Mouse (Mus musculus) CH12.LX (cell line): ENCODE data around the gene Elp4. TPM values are rescaled to one million over a fixed set of nuclear protein-coding genes. Genes with fewer than 3 reads are reported as not detected.

Experiments
- DNase-seq: peaks from one replicate; pipeline ENCODE4 v3.0.0-alpha.2; 2013; ENCODE audit errors: extremely low read depth
- H3K27ac ChIP-seq: 2 replicates; pipeline ENCODE4 v1.5.1; 2012; ENCODE audit warnings: low read depth, mild to moderate bottlenecking, control low read depth, moderate library complexity; ENCODE audit not compliant: insufficient read depth
- H3K27me3 ChIP-seq: replicated peaks from 2 replicates; pipeline ENCODE3; 2012; ENCODE audit warnings: inconsistent platforms
- H3K36me3 ChIP-seq, 2 experiments: replicated peaks in 1 of 2; 2 replicates each; pipeline versions ENCODE3 to v1.6.1; 2012; ENCODE audit warnings: inconsistent platforms in 1 of 2, low read length in 1 of 2, mild to moderate bottlenecking in 1 of 2, mixed read lengths in 1 of 2, moderate library complexity in 1 of 2; ENCODE audit not compliant: control insufficient read depth in 1 of 2, insufficient read depth in 1 of 2
- H3K4me1 ChIP-seq, 2 experiments: 2 replicates each; pipeline ENCODE4 v1.6.1; 2012; ENCODE audit warnings: inconsistent platforms in 1 of 2, moderate library complexity in 1 of 2; ENCODE audit not compliant: insufficient read depth in 2 of 2, control insufficient read depth in 1 of 2
- H3K4me2 ChIP-seq: 2 replicates; pipeline ENCODE4 v1.6.1; 2012; ENCODE audit warnings: low read depth, mild to moderate bottlenecking, control low read depth; ENCODE audit not compliant: poor library complexity, insufficient read depth, severe bottlenecking
- H3K4me3 ChIP-seq, 3 experiments: fragments of 150-350 bp in 1 of 3; sonication (generic) in 1 of 3; replicated peaks in 1 of 3; 2 replicates each; pipeline versions ENCODE3 to v1.5.1; 2011 to 2012; ENCODE audit warnings: low read depth in 2 of 3, low read length in 2 of 3, mild to moderate bottlenecking in 2 of 3, moderate library complexity in 2 of 3, control low read depth in 1 of 3, improper control_type of control experiment in 1 of 3, inconsistent platforms in 1 of 3, mixed read lengths in 1 of 3; ENCODE audit not compliant: poor library complexity in 1 of 3
- H3K79me2 ChIP-seq: replicated peaks from 2 replicates; pipeline ENCODE4 v1.6.1; 2012; ENCODE audit warnings: mild to moderate bottlenecking, moderate library complexity; ENCODE audit not compliant: control insufficient read depth, poor library complexity, insufficient read depth, severe bottlenecking; ENCODE audit errors: extremely low read depth
- H3K9ac ChIP-seq: 2 replicates; pipeline ENCODE4 v1.6.1; 2012; ENCODE audit warnings: low read depth, mild to moderate bottlenecking, control low read depth, moderate library complexity; ENCODE audit not compliant: insufficient read depth
- H3K9me3 ChIP-seq: replicated peaks from 2 replicates; pipeline ENCODE3; 2012; ENCODE audit warnings: low read length, inconsistent platforms, mixed read lengths
- BHLHE40 ChIP-seq: IDR thresholded peaks from 2 replicates; pipeline ENCODE4 v1.6.1; 2011; ENCODE audit warnings: mild to moderate bottlenecking, low read depth, low read length, improper control_type of control experiment
- CTCF ChIP-seq, 2 experiments: IDR thresholded peaks in 1 of 2; conservative IDR thresholded peaks in 1 of 2; 2 replicates each; pipeline ENCODE4 v1.5.1; 2011 to 2012; ENCODE audit warnings: low read depth in 2 of 2, low read length in 2 of 2, improper control_type of control experiment in 1 of 2, inconsistent platforms in 1 of 2, mild to moderate bottlenecking in 1 of 2, moderate library complexity in 1 of 2
- GABPA ChIP-seq: IDR thresholded peaks from 2 replicates; pipeline ENCODE4 v1.6.1; 2012; ENCODE audit warnings: low read depth, low read length, improper control_type of control experiment, inconsistent platforms; ENCODE audit not compliant: insufficient replicate concordance
- HCFC1 ChIP-seq: IDR thresholded peaks from 2 replicates; pipeline ENCODE4 v1.6.1; 2012; ENCODE audit warnings: low read depth, mild to moderate bottlenecking, inconsistent platforms, low read length, improper control_type of control experiment
- IRF4 ChIP-seq: IDR thresholded peaks from 2 replicates; pipeline ENCODE4 v1.6.1; 2014; ENCODE audit warnings: low read depth, mild to moderate bottlenecking, inconsistent platforms, low read length, improper control_type of control experiment
- JUND ChIP-seq: conservative IDR thresholded peaks from 2 replicates; pipeline ENCODE4 v1.6.1; 2011; ENCODE audit warnings: low read depth, low read length, improper control_type of control experiment
- KAT2A ChIP-seq: IDR thresholded peaks from 2 replicates; pipeline ENCODE4 v1.6.1; 2012; ENCODE audit warnings: low read length, improper control_type of control experiment, inconsistent platforms; ENCODE audit not compliant: insufficient replicate concordance
- MAX ChIP-seq: IDR thresholded peaks from 2 replicates; pipeline ENCODE4 v1.6.1; 2011; ENCODE audit warnings: low read length, improper control_type of control experiment
- MAZ ChIP-seq: IDR thresholded peaks from 2 replicates; pipeline ENCODE4 v1.6.1; 2012; ENCODE audit warnings: low read depth, mild to moderate bottlenecking, inconsistent platforms, low read length, improper control_type of control experiment, moderate library complexity
- MEF2A ChIP-seq: IDR thresholded peaks from 2 replicates; pipeline ENCODE4 v1.6.1; 2014; ENCODE audit warnings: low read depth, mild to moderate bottlenecking, inconsistent platforms, low read length, improper control_type of control experiment, borderline replicate concordance
- NELFE ChIP-seq: IDR thresholded peaks from 2 replicates; pipeline ENCODE4 v1.6.1; 2011; ENCODE audit warnings: low read depth, low read length, improper control_type of control experiment
- NRF1 ChIP-seq: IDR thresholded peaks from 2 replicates; pipeline ENCODE4 v1.6.1; 2014; ENCODE audit warnings: low read depth, mild to moderate bottlenecking, inconsistent platforms, low read length, improper control_type of control experiment, moderate library complexity
- PAX5 ChIP-seq: IDR thresholded peaks from 2 replicates; pipeline ENCODE4 v1.6.1; 2012; ENCODE audit warnings: low read length, inconsistent platforms, mixed read lengths
- POLR2A ChIP-seq: IDR thresholded peaks from 2 replicates; pipeline ENCODE4 v1.6.1; 2011; ENCODE audit warnings: low read depth, mild to moderate bottlenecking, improper control_type of control experiment, low read length
- RAD21 ChIP-seq: IDR thresholded peaks from 2 replicates; pipeline ENCODE4 v1.6.1; 2011; ENCODE audit warnings: low read depth, mild to moderate bottlenecking, low read length, improper control_type of control experiment, moderate library complexity
- RCOR1 ChIP-seq: conservative IDR thresholded peaks from 2 replicates; pipeline ENCODE4 v1.6.1; 2012; ENCODE audit warnings: low read depth, mild to moderate bottlenecking, inconsistent platforms, low read length, improper control_type of control experiment
- UBTF ChIP-seq: IDR thresholded peaks from 2 replicates; pipeline ENCODE4 v1.6.1; 2012; ENCODE audit warnings: low read depth, mild to moderate bottlenecking, inconsistent platforms, low read length, improper control_type of control experiment, moderate library complexity
- USF2 ChIP-seq: conservative IDR thresholded peaks from 2 replicates; pipeline ENCODE4 v1.6.1; 2011; ENCODE audit warnings: low read depth, low read length, improper control_type of control experiment
- ZC3H11A ChIP-seq: IDR thresholded peaks from 2 replicates; pipeline ENCODE4 v1.6.1; 2012; ENCODE audit warnings: low read depth, mild to moderate bottlenecking, inconsistent platforms, low read length, improper control_type of control experiment
- ZKSCAN1 ChIP-seq: IDR thresholded peaks from 2 replicates; pipeline ENCODE4 v1.6.1; 2012; ENCODE audit warnings: low read depth, inconsistent platforms, low read length, improper control_type of control experiment, borderline replicate concordance
- ZMIZ1 ChIP-seq: IDR thresholded peaks from 2 replicates; pipeline ENCODE4 v1.6.1; 2012; ENCODE audit warnings: low read depth, mild to moderate bottlenecking, inconsistent platforms, low read length, improper control_type of control experiment
- dilution Hi-C: fragments of 300-500 bp; cut with MboI; formaldehyde crosslinking; loops from 2 replicates; pipeline ENCODE4 v1.14.3; 2020; ENCODE audit warnings: low sequenced_read_pairs; ENCODE audit not compliant: extremely low pct_unique_long_range_greater_than_20kb, extremely low pct_ligation_motif_present
- in situ Hi-C: fragments of 300-500 bp; cut with MboI; formaldehyde crosslinking; loops from 3 replicates; pipeline ENCODE4 v1.14.3; 2019; ENCODE audit warnings: low sequenced_read_pairs, low pct_ligation_motif_present, low pct_unique_long_range_greater_than_20kb, mixed read lengths
- polyA plus RNA-seq: library from polyadenylated mRNA; unstranded; fragments of >175 nt; gene quantifications from 2 replicates; pipeline ENCODE4 v1.2.1, GENCODE M21; 2012; ENCODE audit warnings: low read depth; ENCODE audit not compliant: insufficient read length
- total RNA-seq, 2 experiments: library from RNA; depleted of rRNA; stranded (reverse); fragments of 300-350 nt in 1 of 2; fragments of >200 nt in 1 of 2; gene quantifications; 2 replicates each; pipeline ENCODE4 v1.2.3; 2012 to 2014

Elp4 gene
- total and polyA plus RNA-seq, 3 experiments: 11.6 to 31.2 (median 21.3) TPM

- TF ChIP-seq RCOR1 (no peak), NELFE (no peak), KAT2A (no peak), BHLHE40 (no peak), GABPA (no peak), CTCF (conservative IDR thresholded peaks at IDR 0.05 in 1 of 2, IDR thresholded peaks at IDR 0.05 in 1 of 2; ENCODE audit: low read depth in 2 of 2, low read length in 2 of 2) (no peak), ZC3H11A (no peak), NRF1 (no peak), IRF4 (no peak), MEF2A (no peak), MAX (no peak), JUND (no peak), RAD21 (no peak), USF2 (no peak), ZMIZ1 (no peak), POLR2A (no peak), UBTF (no peak), PAX5 (no peak), ZKSCAN1 (no peak)
- Histone ChIP-seq H3K27me3 (peaks cover 17% of the 10 kb centered on the region), H3K79me2 (no peaks in the 10 kb centered on the region), H3K9ac (no peak overlapping the region), H3K4me2 (no peak overlapping the region), H3K4me1 (no peaks in the 10 kb centered on the region), H3K9me3 (no peaks in the 10 kb centered on the region), H3K27ac (no peak overlapping the region), H3K36me3 (no peaks in the 10 kb centered on the region), H3K4me3 (no peak overlapping the region)
- dilution Hi-C loops (no loop called here), in situ Hi-C loops (no loop called here)
- no peak for DNase-seq
These were observed 241.3 kb downstream of the Elp4 start for GRCm38 (mm10) chr2:105663101-105663511.

- Histone ChIP-seq H3K4me1 (no peaks in the 10 kb centered on the region), H3K9me3 (no peaks in the 10 kb centered on the region), H3K27me3 (peaks cover 17% of the 10 kb centered on the region), H3K79me2 (no peaks in the 10 kb centered on the region), H3K4me3 (no peak overlapping the region), H3K4me2 (no peak overlapping the region), H3K9ac (no peak overlapping the region), H3K27ac (no peak overlapping the region), H3K36me3 (no peaks in the 10 kb centered on the region)
- TF ChIP-seq ZC3H11A (no peak), MAZ (no peak), HCFC1 (no peak)
- in situ Hi-C loops (no loop called here), dilution Hi-C loops (no loop called here)
- DNase-seq: no peak
These were observed 241.8 kb downstream of the Elp4 start for GRCm38 (mm10) chr2:105662606-105663005.
